Mouse (Mus musculus) bone marrow macrophage, adult 2 months (primary cell): ENCODE measurements around the gene Mrps18a. TPM values are rescaled to one million over a fixed set of nuclear protein-coding genes. Genes with fewer than 3 reads are reported as not detected.

Experiments
- H3K27ac ChIP-seq: 2 replicates; pipeline ENCODE4 v1.5.1; 2012; ENCODE audit warnings: low read depth, low read length; ENCODE audit not compliant: insufficient read depth
- H3K4me1 ChIP-seq: 2 replicates; pipeline ENCODE4 v1.6.1; 2012; ENCODE audit warnings: low read length; ENCODE audit not compliant: control insufficient read depth, insufficient read depth
- H3K4me3 ChIP-seq: 2 replicates; pipeline ENCODE4 v1.5.1; 2012; ENCODE audit warnings: mild to moderate bottlenecking, low read length, moderate library complexity; ENCODE audit not compliant: insufficient read depth
- CTCF ChIP-seq: IDR thresholded peaks from 2 replicates; pipeline ENCODE4 v1.5.1; 2012; ENCODE audit warnings: low read depth, mild to moderate bottlenecking, low read length, moderate library complexity
- POLR2A ChIP-seq: IDR thresholded peaks from 2 replicates; pipeline ENCODE4 v1.6.1; 2012; ENCODE audit warnings: mild to moderate bottlenecking, low read depth, low read length, borderline replicate concordance
- polyA plus RNA-seq: library from polyadenylated mRNA; stranded (reverse); fragments of >200 nt; gene quantifications from 2 replicates; pipeline ENCODE4 v1.2.4, GENCODE M21; 2012; ENCODE audit not compliant: missing spikeins, insufficient read depth, insufficient read length

Mrps18a gene
- polyA plus RNA-seq, 1 experiment: 71.9 TPM

DNA sequence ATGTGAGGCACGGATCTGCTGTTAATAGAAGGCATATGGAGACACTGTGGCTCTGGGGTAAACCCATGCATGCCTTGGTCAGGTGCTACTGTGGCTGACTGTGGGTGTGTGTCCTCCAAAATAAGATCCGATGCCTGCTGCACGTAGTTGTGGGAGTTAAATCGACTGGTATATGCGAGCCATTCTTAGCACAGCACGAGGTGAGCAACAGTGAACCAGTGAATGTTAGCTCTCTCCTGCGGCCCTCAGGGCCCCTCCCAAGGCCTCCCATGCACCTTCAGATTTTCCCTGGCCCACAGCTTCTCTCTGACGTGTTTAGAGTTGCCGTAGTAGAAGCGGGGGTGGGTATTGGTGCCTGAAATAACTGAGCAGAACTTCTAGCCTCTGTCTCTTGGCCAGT lies 8.9 kb downstream of the Mrps18a start:
- no peaks in the 10 kb centered on the region for H3K4me1 ChIP-seq
- no peak overlapping the region for H3K27ac ChIP-seq
- no peak for TF ChIP-seq POLR2A
- no peak for TF ChIP-seq CTCF
- no peak overlapping the region for H3K4me3 ChIP-seq

DNA sequence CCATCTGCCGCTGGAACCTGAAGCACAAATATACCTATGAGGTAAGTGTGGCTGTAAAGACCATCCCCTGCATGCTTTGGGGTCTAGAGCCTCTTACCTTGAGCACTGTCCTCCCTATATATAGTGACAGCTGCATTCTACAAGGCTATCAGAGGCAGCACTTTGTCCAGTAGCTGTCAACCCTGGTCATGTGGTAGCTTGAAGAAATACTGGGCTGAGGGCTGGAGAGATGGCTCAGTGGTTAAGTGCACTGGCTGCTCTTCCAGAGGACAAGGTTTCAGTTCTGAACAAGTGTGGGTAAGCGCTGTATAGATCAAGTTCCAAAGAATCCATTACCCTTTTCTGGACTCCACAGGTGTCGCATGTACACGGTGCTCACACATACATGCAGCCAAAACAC lies 12.0 kb downstream of the Mrps18a start:
- H3K4me1 ChIP-seq: no peaks in the 10 kb centered on the region
- TF ChIP-seq POLR2A (no peak), CTCF (no peak)
- H3K27ac ChIP-seq: no peak overlapping the region
- no peak overlapping the region for H3K4me3 ChIP-seq

DNA sequence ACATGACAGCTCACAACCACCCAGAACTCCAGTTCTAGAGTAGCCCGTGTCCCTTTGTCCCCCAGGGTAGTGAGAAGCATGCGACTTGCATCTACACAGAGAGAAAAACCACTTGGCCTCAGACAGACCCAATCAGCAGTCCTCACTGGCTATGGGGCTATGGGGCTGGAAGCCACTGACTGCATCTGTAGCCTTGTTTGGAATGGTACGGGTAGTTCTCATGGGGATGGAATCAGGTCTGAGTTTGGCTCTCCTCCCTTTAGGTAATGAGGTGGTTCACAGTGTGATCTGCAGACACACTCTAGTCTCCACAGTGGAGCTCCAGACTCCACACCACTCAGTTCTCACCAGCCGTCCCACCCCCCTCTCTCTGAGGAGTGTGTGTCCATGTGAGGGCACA lies 12.5 kb downstream of the Mrps18a start:
- Histone ChIP-seq H3K27ac (no peak overlapping the region), H3K4me1 (no peaks in the 10 kb centered on the region), H3K4me3 (no peak overlapping the region)
- TF ChIP-seq POLR2A (no peak), CTCF (no peak)

DNA sequence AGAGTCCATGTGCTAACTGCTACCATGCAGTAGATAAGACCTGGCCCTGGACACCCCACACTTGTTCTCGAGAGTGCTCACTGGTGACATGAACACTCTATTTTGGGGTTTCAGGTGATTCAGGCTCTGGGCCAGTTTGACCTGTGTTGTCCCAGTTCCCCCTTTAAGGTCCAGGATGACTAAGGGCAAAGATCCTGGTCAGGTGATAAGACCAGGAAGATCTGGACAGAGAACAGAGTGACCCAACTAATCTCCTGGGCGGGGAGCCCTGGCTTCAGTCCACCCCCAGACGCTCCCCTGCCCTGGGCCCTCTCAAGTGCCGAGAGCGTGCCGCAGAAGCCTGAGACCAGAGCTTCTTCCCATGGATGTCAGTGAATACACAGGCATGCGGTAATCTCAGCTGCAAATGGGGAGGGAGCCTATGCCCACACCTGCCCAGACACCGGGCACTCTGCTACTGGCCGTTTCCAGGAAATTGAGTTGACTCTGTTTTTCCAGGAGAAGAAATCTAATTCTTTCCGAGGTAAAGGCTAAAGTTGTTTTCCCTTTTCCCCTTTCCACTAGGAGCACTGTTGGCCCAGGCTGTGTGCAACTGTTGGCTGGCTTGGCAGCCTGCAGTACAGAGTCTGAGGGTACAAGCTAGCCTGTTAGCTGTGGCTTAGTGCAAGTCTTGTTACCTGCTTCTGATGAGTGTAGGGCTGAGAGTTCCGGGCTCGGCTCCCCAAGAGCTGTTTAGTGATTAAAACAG lies 13.3 kb downstream of the Mrps18a start:
- TF ChIP-seq CTCF (no peak), POLR2A (no peak)
- no peak overlapping the region for H3K27ac ChIP-seq
- no peak overlapping the region for H3K4me3 ChIP-seq
- no peaks in the 10 kb centered on the region for H3K4me1 ChIP-seq

DNA sequence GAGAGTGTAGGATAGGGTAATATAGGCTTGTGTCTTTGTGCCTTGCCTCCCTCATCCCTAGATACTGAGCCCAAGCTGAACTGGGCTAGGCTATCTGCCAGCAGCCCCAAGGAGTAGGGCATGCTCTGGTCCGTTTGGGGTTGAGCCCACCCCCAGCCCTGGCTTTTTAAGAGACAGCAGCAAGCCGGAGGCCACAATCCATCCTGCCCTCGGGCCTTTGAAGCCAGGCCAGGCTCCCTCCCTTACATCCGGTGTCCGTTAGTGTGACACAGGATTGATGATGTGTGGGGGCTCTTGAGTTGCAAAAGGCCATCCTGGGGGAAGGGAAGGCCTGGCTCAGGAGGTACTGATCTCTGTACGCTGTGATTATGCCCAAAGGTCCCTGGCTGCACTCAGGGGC lies 15.8 kb downstream of the Mrps18a start:
- TF ChIP-seq POLR2A: no peak
- TF ChIP-seq CTCF: no peak
- no peaks in the 10 kb centered on the region for H3K4me1 ChIP-seq
- no peak overlapping the region for H3K4me3 ChIP-seq
- H3K27ac ChIP-seq: no peak overlapping the region

DNA sequence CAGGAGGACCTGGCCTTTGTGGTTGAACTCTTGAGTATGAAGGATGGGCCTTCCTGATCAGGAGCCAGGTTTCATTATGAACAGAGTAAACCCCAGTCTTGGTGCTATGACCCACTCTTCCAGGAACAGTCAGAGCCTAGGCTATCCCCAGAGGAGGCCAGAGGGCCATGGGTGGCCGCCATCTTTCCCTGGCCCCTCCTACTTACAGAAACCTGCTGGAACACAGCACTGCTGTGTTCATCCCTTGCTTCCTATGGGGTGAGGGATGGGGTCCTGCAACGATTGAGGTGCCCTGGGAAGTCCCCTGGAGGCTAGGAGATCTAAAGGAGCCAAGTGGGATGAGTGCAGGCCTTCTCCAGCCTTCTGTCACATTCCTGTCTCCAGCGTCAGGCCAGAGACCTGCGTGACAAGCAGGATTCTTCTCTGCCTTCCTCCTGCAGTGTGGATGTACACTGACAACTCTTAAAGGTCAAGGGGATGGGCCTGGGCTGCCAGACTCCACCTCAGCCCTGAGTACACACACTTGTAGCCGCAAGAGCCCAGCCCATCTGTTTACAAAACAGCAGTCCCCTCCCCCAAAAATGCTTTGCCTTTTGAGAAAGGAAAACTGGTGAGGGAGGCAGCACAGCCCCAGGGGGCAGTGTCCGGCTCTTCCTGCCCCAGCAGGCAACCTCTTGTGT lies 17.2 kb downstream of the Mrps18a start:
- H3K4me1 ChIP-seq: no peaks in the 10 kb centered on the region
- TF ChIP-seq CTCF (no peak), POLR2A (no peak)
- no peak overlapping the region for H3K4me3 ChIP-seq
- no peak overlapping the region for H3K27ac ChIP-seq

DNA sequence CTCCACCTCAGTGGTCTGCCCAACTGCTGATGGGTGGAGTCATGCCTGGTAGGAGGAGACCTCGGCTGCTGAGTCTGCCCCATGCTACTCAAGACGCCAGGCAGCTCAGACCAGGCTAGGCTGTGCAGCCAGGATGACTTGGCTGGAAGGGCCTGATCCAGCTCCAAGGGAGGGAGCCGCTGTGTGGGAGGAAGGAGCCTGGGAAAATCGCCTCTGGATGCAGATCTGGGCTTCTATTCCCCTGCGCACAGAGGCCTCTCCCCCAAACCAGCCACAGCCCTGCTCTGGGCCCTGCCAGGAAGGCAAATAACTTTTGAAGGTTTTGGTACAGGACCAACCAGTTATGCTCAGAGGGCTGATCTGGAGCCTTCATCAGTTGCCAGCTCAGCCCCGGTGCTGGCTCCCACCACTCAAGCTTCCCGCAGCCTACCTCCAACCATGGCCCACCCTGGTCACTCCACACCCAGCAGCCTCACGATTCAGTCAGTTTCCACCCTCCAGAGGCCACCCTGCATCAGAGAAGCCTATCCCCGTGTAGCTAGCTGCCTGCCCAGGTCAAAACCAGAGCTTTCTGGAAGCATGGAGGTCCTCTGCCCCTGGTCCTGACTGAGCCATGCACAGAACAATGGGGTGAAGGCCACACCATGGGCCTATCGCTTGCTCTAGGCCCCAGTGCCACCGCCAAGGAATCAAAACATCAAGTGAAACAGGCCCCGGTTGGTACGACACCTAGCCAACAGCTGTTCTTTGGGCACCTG lies 19.1 kb downstream of the Mrps18a start:
- no peaks in the 10 kb centered on the region for H3K4me1 ChIP-seq
- no peak for TF ChIP-seq CTCF
- TF ChIP-seq POLR2A: no peak
- no peak overlapping the region for H3K4me3 ChIP-seq
- no peak overlapping the region for H3K27ac ChIP-seq

DNA sequence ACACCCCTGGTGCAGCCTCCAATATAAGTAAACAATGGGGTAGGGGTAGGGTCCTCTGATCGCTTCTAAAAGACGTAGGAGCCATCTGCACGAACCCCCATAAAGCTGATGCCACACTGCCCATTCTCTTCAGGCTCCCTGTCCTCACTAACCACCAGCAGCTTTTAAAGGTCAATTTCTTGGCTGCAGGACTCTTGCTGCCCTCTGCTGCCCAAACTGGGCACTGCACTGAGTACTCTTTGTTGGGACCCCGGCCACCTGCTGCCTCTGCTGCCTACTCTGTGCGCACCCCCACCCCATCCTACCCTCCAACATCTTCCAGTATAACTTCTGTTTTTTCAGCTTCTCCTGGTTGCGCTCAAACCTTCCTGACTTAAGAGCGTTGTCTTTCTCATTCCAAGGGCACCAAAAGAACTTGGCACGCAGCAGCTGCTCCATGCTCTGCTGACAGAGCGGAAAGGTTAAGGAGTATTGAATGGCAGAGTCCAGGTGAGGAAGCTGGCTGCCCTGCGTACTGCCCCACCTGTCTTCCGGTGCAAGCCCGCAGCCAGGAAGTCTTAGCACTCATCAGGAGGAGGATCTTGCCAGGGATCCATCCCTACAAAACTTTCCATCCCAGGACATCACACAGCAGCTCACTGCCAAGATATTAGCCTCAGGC lies 21.4 kb downstream of the Mrps18a start:
- TF ChIP-seq CTCF (peak; percentile 75), POLR2A (no peak)

DNA sequence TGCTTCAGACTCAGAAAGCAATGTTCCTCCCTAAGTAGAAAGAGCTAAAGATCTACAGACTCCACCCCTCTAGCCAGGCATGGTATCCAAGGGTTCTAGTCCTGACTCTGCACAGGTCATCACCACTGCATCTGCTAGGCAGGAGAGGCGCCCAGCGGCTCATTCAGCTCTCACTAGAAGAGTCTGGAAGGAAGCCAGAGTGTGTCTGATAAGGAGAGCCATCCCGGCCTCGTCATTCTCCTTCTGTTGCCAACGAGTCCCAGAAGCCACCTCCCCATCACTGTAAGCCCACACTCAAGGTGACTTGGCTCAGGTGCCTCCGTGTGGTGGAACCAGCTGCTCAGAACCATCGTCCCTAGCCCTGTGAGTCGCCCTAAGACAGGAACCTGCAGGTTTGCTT lies 22.1 kb downstream of the Mrps18a start:
- H3K4me3 ChIP-seq: no peak overlapping the region

More for the DNA sequence above, 21.4 kb downstream of the Mrps18a start:
- H3K4me1 ChIP-seq: no peaks in the 10 kb centered on the region
- no peak overlapping the region for H3K27ac ChIP-seq
- no peak overlapping the region for H3K4me3 ChIP-seq

More for the DNA sequence above, 22.1 kb downstream of the Mrps18a start:
- no peak overlapping the region for H3K27ac ChIP-seq
- TF ChIP-seq CTCF: no peak
- no peak for TF ChIP-seq POLR2A
- H3K4me1 ChIP-seq: no peaks in the 10 kb centered on the region
